Mouse (Mus musculus): ENCODE results near the gene 4930452B06Rik. TPM values are rescaled to one million over a fixed set of nuclear protein-coding genes. Genes with fewer than 3 reads are reported as not detected.

The 4930452B06Rik gene
- total and polyA plus RNA-seq, 3 experiments, result 1.6 to 2.7 (median 2.3) TPM

GRCm38 (mm10) chr14:8477348-8477747 is 188.7 kb downstream of the 4930452B06Rik start:
- intact Hi-C loops (cut with DNase I), result no loop called here
- H3K27me3 ChIP-seq (ENCODE audit: control insufficient read depth, insufficient read depth, low read length), result no peaks in the 10 kb centered on the region
- H3K4me3 ChIP-seq, result no peak overlapping the region
- no peak for TF ChIP-seq EP300 (IDR thresholded peaks at IDR 0.05; ENCODE audit: insufficient read depth, low read depth, low read length)
- TF ChIP-seq POLR2A (IDR thresholded peaks at IDR 0.05; ENCODE audit: insufficient read depth, low read depth, low read length), result no peak
- TF ChIP-seq CTCF (IDR thresholded peaks at IDR 0.05), result no peak
- no peaks in the 10 kb centered on the region for H3K36me3 ChIP-seq (ENCODE audit: control insufficient read depth, insufficient read depth, low read length)
- WGBS, result 70% methylated on average over 8 of the region's 8 CpGs
- no peaks in the 10 kb centered on the region for H3K79me2 ChIP-seq (replicated peaks; ENCODE audit: control insufficient read depth, insufficient read depth, low read length)
- H3K27ac ChIP-seq, result no peak overlapping the region
- H3K9ac ChIP-seq (ENCODE audit: low read depth, low read length), result no peak overlapping the region
- H3K4me1 ChIP-seq (ENCODE audit: control insufficient read depth, insufficient read depth, low read length), result no peaks in the 10 kb centered on the region
- DNase-seq, result no peak

- intact Hi-C loops (cut with DNase I), result no loop called here
- H3K9ac ChIP-seq (ENCODE audit: low read depth, low read length), result no peak overlapping the region
- H3K27ac ChIP-seq, result no peak overlapping the region
- peak; percentile 48 for TF ChIP-seq CTCF (IDR thresholded peaks at IDR 0.05)
- no peak for TF ChIP-seq POLR2A (IDR thresholded peaks at IDR 0.05; ENCODE audit: insufficient read depth, low read depth, low read length)
- H3K4me1 ChIP-seq (ENCODE audit: control insufficient read depth, insufficient read depth, low read length), result no peaks in the 10 kb centered on the region
- no peaks in the 10 kb centered on the region for H3K79me2 ChIP-seq (replicated peaks; ENCODE audit: control insufficient read depth, insufficient read depth, low read length)
- DNase-seq, result no peak
- no peaks in the 10 kb centered on the region for H3K27me3 ChIP-seq (ENCODE audit: control insufficient read depth, insufficient read depth, low read length)
- no peaks in the 10 kb centered on the region for H3K36me3 ChIP-seq (ENCODE audit: control insufficient read depth, insufficient read depth, low read length)
- no peak overlapping the region for H3K4me3 ChIP-seq
- 70% methylated on average over 3 of the region's 3 CpGs for WGBS
Measured at GRCm38 (mm10) chr14:8476606-8477005, 189.4 kb downstream of the 4930452B06Rik start.

- intact Hi-C loops (cut with DNase I), result no loop called here
- H3K79me2 ChIP-seq (replicated peaks; ENCODE audit: control insufficient read depth, insufficient read depth, low read length), result no peaks in the 10 kb centered on the region
- no peaks in the 10 kb centered on the region for H3K36me3 ChIP-seq (ENCODE audit: control insufficient read depth, insufficient read depth, low read length)
- no peaks in the 10 kb centered on the region for H3K4me1 ChIP-seq (ENCODE audit: control insufficient read depth, insufficient read depth, low read length)
- no peaks in the 10 kb centered on the region for H3K27me3 ChIP-seq (ENCODE audit: control insufficient read depth, insufficient read depth, low read length)
- 91% methylated on average over 5 of the region's 5 CpGs for WGBS
- DNase-seq, result no peak
- TF ChIP-seq EP300 (IDR thresholded peaks at IDR 0.05; ENCODE audit: insufficient read depth, low read depth, low read length) (no peak), CTCF (IDR thresholded peaks at IDR 0.05) (no peak), POLR2A (IDR thresholded peaks at IDR 0.05; ENCODE audit: insufficient read depth, low read depth, low read length) (no peak)
- H3K4me3 ChIP-seq, result no peak overlapping the region
- H3K27ac ChIP-seq, result no peak overlapping the region
- no peak overlapping the region for H3K9ac ChIP-seq (ENCODE audit: low read depth, low read length)
Measured at GRCm38 (mm10) chr14:8475851-8476250, 190.2 kb downstream of the 4930452B06Rik start.

GRCm38 (mm10) chr14:8472884-8473283 is 193.2 kb downstream of the 4930452B06Rik start:
- Histone ChIP-seq H3K9ac (ENCODE audit: low read depth, low read length) (no peak overlapping the region), H3K79me2 (replicated peaks; ENCODE audit: control insufficient read depth, insufficient read depth, low read length) (no peaks in the 10 kb centered on the region), H3K36me3 (ENCODE audit: control insufficient read depth, insufficient read depth, low read length) (no peaks in the 10 kb centered on the region), H3K4me3 (no peak overlapping the region), H3K27ac (no peak overlapping the region), H3K4me1 (ENCODE audit: control insufficient read depth, insufficient read depth, low read length) (no peaks in the 10 kb centered on the region), H3K27me3 (ENCODE audit: control insufficient read depth, insufficient read depth, low read length) (no peaks in the 10 kb centered on the region)
- 80% methylated on average over 2 of the region's 2 CpGs for WGBS
- TF ChIP-seq CTCF (IDR thresholded peaks at IDR 0.05), result no peak
- no peak for DNase-seq
- intact Hi-C loops (cut with DNase I), result no loop called here

- no peak for DNase-seq
- intact Hi-C loops (cut with DNase I), result no loop called here
- H3K79me2 ChIP-seq (replicated peaks; ENCODE audit: control insufficient read depth, insufficient read depth, low read length), result no peaks in the 10 kb centered on the region
- no peaks in the 10 kb centered on the region for H3K4me1 ChIP-seq (ENCODE audit: control insufficient read depth, insufficient read depth, low read length)
- H3K4me3 ChIP-seq, result no peak overlapping the region
- no peaks in the 10 kb centered on the region for H3K36me3 ChIP-seq (ENCODE audit: control insufficient read depth, insufficient read depth, low read length)
- no peak overlapping the region for H3K9ac ChIP-seq (ENCODE audit: low read depth, low read length)
- H3K27me3 ChIP-seq (ENCODE audit: control insufficient read depth, insufficient read depth, low read length), result no peaks in the 10 kb centered on the region
- 60% methylated on average over 14 of the region's 14 CpGs for WGBS
- TF ChIP-seq POLR2A (IDR thresholded peaks at IDR 0.05; ENCODE audit: insufficient read depth, low read depth, low read length), result no peak
- TF ChIP-seq EP300 (IDR thresholded peaks at IDR 0.05; ENCODE audit: insufficient read depth, low read depth, low read length), result no peak
- TF ChIP-seq CTCF (IDR thresholded peaks at IDR 0.05), result no peak
- H3K27ac ChIP-seq, result no peak overlapping the region
Measured at GRCm38 (mm10) chr14:8464401-8465154, 201.5 kb downstream of the 4930452B06Rik start.

GRCm38 (mm10) chr14:8462973-8463372 is 203.1 kb downstream of the 4930452B06Rik start:
- TF ChIP-seq EP300 (IDR thresholded peaks at IDR 0.05; ENCODE audit: insufficient read depth, low read depth, low read length), result no peak
- intact Hi-C loops (cut with DNase I), result no loop called here
- Histone ChIP-seq H3K4me3 (no peak overlapping the region), H3K27ac (no peak overlapping the region), H3K27me3 (ENCODE audit: control insufficient read depth, insufficient read depth, low read length) (no peaks in the 10 kb centered on the region), H3K9ac (ENCODE audit: low read depth, low read length) (no peak overlapping the region), H3K79me2 (replicated peaks; ENCODE audit: control insufficient read depth, insufficient read depth, low read length) (no peaks in the 10 kb centered on the region), H3K36me3 (ENCODE audit: control insufficient read depth, insufficient read depth, low read length) (no peaks in the 10 kb centered on the region), H3K4me1 (ENCODE audit: control insufficient read depth, insufficient read depth, low read length) (no peaks in the 10 kb centered on the region)
- WGBS, result 50% methylated on average over 4 of the region's 4 CpGs
- no peak for DNase-seq

Data from heart, adult 2 months (tissue).